Mouse (Mus musculus): Measurements from ENCODE around the gene Aggf1.

Aggf1 gene

DNA sequence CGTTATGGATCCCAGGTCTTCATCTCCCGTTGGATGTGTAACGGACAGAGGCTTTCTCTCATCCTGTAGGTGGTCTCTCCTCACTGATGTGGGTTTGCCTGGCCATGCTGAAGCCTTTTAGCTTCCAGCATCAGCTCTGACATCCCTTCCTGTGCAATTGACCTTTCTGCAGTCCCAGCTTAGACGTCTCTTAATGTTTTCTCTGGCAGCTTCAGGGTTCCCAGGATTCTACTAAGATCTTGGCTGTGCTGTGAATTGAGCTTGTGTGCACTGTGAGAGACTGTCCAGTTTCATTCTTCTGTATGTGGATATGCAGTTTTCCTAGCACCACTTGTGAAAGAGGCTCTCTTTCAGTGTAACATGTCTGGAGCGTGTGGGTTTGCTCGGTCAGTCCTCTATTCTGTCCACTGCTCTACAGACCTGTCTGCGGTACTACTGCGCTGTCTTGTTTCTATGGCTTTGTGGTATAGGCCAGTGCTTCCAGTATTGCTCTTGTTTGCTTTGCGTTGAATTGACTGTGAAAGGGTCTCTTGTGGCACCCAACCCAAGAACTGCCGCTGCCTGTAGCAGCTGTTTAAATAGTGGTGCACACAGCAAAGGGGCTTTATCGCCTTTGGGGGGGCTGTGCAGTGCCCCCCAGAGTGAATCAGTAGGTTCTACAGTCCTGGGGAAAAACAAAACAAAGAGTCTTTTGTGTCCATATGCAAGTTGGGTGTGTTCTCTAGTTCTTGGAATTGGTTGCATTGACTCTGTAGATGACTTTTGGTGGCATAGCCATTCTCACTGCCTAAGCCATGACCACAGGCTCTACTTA is 42.9 kb downstream of the Aggf1 start:
- DNase-seq (ENCODE audit: low spot score) = no peak

DNA sequence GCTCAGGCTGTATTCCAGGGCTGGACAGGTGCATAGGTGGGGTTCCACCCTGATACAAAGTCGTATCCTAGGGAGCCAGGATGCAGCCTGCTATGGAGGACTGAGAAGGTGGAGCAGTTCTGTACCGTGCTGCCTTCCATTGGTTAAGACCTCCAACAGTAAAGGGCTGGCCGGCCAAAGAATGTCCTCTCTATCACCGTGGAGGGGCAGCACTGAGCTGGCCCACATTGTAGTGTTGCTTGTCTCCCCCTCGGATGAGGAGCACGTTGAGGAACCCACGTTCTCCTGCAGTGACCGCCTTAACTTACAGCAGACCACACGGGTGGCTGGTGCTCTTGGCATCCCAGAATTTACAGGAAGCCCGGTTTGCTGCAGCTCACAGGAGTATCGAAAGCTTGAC is 44.6 kb downstream of the Aggf1 start:
- no peak for DNase-seq (ENCODE audit: low spot score)

DNA sequence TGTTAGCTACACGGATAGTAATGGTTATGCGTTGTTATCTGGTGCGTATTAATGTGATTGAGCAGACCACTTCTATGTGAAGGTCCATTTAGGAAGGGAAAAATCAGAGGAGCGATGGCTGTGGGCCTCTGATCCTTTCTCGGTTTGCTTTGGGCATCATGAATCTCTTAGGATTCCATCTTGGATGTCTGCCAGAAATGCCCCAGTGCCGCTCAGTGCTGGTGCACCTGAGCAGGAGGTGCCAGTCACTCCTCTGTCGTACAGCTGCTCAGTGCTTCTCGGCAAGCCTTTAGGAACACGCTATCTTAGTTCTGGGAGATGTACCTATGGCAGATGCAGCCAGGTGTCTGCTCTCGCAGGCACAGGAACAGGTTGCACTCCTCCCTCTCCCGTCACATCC is 46.4 kb downstream of the Aggf1 start:
- DNase-seq (ENCODE audit: low spot score) = no peak

DNA sequence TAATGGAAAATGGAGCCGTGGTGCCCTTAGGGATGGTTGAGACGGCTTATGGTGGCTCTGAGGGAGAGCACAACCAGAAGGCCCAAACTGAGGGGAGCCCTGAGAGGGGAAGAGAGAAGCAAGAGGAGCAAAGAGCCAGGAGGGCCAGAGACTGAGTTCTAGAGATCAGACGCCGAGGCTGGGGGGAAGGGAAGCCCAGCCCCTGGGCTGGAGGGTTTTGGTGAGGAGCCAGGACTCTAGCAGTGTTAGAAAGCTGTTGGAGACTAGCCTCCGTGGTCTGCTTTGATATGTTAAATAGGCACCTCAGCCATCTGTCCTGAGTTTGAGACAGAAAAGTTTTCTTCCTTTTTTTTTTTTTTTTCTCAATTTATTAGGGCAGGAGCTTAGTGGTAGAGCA is 47.8 kb downstream of the Aggf1 start:
- DNase-seq (ENCODE audit: low spot score) = no peak

DNA sequence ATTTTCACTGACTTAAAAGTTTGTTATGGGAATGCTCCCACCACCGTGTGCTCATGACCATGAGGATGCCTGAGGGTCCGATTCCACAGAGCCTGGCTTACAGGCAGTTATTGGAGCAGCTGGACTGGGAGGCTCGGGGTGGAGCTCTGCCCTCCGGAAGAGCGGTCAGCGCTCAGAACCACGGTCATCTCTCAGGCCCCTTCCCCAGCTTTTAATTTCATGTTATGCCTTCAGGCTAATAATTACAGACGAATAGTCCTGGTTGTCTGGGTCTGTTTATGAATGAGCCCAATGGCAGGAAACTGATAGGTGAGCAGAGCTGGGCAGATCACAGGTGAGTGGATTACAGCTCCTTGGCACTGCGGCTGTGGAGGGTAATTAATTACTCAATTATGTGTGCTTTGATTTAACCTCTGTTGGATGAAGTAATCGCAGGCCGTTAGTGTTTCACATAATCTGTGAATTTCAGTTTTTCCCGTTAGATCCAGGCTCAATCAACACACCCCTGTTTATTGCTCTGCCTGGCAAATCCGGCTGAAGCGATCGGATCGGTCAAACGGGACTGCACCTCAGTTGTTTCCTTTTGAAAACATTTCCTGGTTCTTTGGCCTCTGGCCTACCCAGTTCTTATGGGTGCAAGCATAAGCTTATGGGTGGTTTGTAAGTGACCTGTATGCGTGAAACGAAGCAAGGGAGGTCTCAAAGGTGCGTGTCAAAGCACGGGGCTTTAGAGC is 48.4 kb downstream of the Aggf1 start:
- DNase-seq (ENCODE audit: low spot score) = no peak

DNA sequence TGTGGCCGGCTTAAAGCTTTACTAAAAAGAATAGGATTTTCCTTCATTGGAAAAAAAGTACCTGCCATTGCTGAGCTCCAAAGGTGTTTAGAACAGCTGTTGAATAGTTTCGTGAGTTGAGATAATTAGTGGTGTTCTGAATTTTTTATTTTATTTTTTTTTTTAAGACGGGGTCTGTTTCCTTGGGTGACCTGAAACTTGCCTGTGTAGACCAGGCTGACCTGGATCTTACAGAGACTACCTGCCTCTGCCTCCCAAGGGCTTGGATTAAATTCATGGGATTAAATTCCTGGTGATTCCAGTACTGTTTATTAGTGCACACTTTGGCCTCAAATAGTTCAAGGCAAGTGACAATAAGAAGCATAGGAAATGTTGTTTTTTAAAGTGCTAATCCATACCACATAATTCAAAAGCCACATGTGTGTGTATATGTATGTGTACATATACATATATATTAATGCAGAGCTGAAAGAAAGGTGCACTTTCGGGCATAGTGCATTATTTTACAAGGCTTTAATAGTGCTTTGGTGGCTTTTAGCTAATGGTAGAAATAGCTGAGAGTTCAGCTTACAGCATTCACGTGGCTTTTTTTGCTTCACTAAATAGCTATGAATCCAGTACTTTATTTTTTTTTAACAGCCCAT is 49.1 kb downstream of the Aggf1 start:
- no peak for DNase-seq (ENCODE audit: low spot score)

DNA sequence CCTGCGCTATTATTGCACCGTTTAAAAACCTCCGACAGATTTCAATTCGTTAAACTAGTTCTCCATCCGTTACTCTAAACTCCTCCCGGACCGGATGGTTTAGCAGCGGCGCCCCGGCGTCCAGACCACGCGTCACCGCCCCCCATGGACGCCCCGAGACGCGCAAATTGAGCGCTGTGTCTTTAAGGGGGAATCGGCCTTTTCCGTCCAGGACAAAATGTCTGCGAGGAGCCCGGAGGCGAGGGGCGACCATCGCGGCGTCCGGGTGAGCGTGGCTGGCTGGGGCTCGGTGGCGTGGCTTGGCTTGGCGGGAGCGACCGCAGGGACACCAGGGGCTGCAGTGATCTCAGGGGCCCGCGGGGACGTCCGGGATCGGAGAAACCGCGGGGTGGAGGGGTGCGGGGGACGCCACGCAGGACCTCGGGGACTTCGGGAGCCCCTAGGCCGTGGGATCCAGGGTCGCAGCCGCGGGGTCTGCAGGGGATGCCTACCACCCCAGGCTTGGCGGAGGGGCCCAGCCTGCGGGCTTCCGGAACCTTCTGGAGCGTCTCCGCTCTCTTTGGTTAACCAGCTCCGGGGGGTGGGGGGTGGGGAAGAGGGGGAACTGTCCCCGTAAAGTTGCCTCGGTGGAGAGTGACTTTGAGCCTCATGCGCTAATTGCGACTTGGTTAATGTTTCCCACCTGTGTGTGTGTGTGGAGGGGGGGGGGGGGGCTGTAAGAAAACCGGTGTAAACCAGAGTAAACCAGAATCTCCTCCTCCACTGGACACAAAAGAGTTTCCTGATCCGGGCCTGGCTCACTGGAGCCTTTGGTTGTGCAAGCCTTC is 49.9 kb downstream of the Aggf1 start:
- DNase-seq (ENCODE audit: low spot score) = no peak

DNA sequence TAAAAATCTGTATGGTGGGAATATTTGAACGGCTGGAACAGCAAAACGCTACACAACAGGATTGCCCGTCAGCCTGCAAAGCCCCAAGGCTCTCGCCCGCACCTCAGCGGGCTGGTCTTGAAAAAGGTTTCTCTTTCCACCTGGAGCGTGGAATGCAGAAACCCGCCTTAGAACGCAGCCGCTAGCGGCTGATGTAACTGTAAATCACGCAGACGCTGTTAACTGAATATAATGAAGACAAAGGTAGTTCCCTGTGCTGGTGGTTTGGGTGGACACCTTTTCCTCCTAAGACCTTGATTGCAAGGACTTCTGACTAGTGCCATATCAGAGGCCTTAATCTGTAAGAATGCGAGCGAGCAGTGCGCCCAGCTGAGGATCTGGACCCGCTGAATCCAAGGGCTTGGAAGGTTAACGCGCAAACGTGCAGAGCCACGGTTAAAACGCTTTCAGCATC is 50.5 kb downstream of the Aggf1 start:
- DNase-seq (ENCODE audit: low spot score) = no peak

DNA sequence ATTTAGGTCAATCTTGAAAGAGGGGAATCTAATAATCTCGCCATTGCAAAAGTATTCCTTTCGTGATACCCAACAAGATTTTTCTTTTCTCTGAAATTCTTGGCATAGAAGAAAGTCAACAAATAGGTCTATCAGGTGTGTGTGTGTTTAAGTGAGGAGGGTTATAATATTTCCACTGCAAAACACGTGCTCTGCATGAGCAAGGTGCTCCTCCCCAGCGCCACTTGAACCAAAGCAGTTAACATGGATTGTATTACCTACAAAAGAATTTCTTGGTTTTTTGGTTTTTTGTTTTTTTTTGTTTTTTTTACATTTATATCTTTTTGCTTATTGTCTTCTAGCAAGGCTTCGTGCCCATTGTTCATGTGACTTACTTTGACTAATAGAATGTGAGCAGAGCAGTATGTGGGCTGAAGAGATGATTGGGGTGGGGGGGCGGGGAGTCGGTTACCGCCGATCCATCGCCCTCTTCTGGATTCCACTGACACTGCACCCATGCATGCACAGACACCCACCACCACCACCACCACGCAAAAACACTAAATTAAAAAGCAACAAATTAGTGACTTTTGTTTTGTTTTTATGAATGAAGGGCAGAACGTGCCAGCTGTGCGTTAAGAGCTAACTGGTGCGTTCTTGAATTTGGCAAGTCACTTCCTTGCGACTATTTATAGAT is 51.1 kb downstream of the Aggf1 start:
- DNase-seq (ENCODE audit: low spot score) = no peak

DNA sequence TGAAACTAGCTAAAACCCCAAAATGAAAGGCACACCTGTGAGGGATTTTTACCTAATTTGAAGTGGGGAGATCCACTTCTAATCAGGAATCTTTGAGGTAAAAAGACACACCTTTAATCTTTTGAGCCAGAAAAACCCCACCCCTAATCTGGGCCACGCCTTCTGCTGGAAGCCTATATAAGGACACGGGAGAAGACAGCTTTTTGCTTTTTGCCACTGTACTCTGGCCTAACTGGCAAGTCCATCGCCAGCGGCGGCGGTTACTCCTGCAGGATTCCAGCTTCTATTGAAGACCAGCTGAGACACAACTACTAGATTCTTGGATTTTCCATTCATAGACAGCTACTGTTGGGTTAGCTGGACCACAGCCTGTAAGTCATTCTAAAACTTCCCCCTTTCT is 51.8 kb downstream of the Aggf1 start, which contains the start of gene Zbed3:
Zbed3 (plus strand) TSS at position 213 of the 400 bp plus-strand sequence.
- no peak for DNase-seq (ENCODE audit: low spot score)

DNA sequence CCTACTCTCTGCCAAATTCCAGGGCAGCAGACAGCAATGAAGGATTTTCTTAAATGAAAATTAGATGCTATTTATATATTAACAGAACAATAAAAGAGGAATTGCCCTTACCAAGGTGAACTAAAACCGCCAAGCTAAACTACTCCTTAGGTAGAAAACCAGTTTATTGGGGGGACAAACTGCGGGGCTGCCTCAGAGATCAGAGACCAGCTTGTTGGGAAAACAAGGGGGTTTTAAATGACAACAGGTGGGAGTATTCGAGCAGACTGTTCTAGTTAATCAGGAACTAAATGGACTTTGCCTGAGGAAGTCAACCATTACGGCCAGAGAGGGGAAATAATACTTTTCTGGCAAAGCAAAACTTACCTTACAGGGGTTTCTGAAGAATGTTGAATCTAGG is 54.7 kb downstream of the Aggf1 start:
- no peak for DNase-seq (ENCODE audit: low spot score)

DNA sequence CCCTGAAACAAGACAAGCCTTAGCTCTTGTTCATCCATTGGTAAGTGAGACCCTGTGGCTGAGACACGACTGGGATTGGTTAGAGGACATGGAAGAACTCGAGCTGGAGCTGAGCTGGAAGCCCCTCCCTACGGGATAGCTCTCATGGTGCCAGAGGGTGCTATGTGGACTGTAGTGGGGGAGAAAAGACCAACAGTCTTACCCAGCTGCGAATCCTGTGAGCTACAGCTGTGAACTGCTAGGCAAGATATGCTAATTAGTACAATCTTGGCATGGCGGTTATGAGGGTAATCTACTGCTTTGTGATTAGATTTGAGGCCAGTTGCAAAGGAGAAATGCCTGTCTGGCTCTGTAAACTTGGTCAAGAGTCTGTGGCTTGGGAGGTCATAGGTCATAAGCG is 56.0 kb downstream of the Aggf1 start:
- no peak for DNase-seq (ENCODE audit: low spot score)

DNA sequence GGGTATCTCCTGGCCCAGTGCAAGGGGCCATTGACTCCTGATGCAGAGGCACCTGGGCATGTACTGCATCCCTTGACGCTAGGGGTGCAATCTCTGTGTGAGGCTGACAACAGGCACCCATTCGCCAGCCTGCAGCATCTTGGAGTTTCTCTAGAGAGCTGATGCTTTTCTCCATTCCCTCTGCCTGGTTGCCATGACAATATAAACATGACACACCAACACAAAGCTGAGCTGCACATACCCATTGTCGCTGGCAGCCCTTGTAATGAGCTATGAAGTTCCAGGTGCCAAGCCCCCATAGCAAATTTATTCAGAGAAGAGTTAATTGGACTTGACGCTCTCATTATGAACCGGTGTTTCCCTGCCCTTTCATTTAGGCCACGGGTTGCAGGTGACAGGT is 63.1 kb downstream of the Aggf1 start:
- no peak for DNase-seq (ENCODE audit: low spot score)

DNA sequence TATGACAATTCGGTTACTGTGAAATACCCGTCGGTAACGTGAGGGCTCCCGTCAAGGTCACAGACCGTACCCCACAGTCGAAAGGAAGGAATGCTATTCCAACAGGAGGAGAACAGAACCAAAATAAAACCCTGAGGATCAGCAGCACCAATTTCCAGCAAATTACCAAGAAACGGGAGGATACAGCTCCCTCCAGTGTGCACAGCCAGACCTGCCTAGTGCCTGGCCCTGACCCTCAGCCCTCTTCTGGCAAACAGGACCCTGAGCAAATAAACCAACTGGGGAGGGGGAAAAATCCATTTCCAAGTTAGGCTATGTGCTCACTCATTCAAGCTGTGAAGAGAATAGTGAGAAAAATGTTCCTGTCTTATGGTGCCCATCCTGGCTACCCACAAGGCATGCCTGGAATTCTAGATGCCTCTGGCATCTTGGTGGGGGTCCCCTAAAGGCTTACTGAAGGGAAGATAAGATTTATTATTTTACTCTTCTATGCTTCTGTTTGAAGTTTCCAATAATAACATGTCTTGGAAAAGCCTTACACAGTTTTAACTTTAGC is 68.0 kb downstream of the Aggf1 start:
- no peak for DNase-seq (ENCODE audit: low spot score)

DNA sequence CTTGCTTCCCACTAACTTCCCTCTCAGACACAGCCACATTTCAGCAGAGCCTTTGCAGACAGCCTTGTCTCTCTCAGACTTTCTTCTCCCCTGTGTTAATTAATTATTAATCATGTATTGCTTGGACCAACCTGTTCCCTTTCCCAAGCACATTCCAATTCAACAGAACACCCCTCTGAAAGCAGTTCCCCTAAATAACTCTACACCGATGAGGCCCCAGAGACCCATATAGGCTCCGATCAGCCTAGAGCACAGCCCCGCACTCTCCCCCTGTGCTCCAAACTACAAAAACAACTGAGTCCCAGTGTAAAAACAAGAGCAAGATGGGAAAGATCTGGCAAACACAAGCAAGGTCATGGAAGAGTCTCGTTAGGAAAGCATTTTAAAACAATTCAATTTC is 68.6 kb downstream of the Aggf1 start:
- no peak for DNase-seq (ENCODE audit: low spot score)
